Mouse (Mus musculus): ENCODE data around the gene Sept3. TPM values are rescaled to one million over a fixed set of nuclear protein-coding genes. Genes with fewer than 3 reads are reported as not detected.
A peak's percentile ranks its signal among the peaks of the same experiment; 100 is the strongest.

Sept3 gene
- 406 and 437 TPM in 2 replicates for polyA plus RNA-seq (2015; fragmentation: Nextera tagmentation; extraction: Ambion mirVana)

DNA sequence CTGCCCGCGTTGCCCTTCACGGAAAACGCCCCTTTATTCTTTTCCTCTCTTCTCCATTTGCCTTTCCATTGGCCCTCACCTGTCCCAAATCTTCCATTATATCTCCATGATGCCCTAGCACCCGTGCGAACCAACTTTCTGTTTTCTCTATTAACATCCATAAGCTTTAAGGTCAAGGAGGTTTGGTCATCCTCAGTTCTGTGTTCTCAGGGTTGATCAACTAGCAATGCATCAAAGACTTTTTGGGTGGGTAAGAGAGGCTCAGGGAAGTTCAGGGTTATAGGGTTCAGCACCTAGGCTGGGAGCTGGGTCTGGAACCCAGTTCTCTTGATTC lies at the start of gene Sept3:
TSS of gene Sept3 (plus strand) at position 301 of the 334 bp plus-strand sequence.
- Histone ChIP-seq H3K27me3 (ENCODE audit: control insufficient read depth, insufficient read depth, low read depth, low read length) (no peaks in the 10 kb centered on the region), H3K4me2 (ENCODE audit: low read length) (peak within 1 kb of the TSS; percentile 83), H3K36me3 (ENCODE audit: control insufficient read depth, insufficient read depth, low read length) (no peaks in the 10 kb centered on the region), H3K9ac (ENCODE audit: low read depth, low read length) (peak within 1 kb of the TSS; percentile 95), H3K4me1 (ENCODE audit: control insufficient read depth, insufficient read depth, low read length) (peaks cover 40% of the 10 kb centered on the region), H3K27ac (ENCODE audit: low read length) (peak within 1 kb of the TSS; percentile 98), H3K4me3 (ENCODE audit: low read depth, low read length) (peak within 1 kb of the TSS; percentile 85), H3K9me3 (replicated peaks; ENCODE audit: control insufficient read depth, low read length, poor library complexity, severe bottlenecking) (no peaks in the 10 kb centered on the region)
- ATAC-seq = no peak
- WGBS = 16% methylated on average over 6 of the region's 6 CpGs

DNA sequence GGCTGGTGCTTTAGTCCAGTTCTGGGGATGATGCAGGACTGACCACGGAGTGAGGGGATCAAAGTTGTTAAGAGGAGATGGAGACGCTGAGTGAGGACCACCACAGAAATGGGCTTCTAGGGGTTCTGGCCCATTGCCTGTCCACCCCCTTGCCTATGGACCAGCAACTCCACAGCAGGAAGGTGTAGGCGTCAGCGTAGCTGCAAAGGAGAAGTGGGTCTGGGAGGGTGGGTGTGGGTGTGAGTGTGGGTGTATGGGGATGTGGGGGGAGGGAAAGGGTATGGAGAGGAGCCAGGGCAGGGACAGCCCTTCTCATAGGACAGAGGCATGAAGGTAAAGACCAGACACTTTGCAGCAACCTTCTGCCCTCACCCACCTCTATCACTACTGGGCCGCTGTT lies 48.9 kb upstream of the Sept3 start:
- H3K4me1 ChIP-seq (ENCODE audit: control insufficient read depth, insufficient read depth, low read length) = peaks cover 5% of the 10 kb centered on the region; the same call in 1 of the 2 replicates

DNA sequence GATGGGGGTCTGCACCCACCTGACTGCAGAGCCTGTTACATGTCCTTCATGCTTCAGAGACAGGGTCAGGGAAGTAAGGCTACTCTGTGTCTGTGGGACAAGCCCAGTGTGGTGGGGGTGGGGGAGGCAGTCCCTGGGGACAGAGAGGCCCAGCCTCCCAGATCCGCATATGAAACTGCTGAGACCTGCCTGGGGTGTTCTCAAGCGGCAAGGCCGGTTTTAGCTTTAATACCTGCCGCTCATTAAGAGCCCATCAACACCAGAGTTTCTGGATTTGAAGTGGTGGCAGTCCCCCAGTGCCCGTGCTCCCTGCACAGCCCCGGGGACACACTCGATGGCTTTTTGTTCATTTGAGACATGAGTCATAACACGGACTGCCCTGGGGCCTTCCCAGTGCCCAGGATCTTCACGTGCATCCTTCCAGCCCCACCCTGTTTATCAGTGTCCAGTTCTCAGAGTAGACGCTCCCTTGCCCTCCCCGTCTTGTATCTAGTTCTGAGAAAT lies 45.1 kb upstream of the Sept3 start:
- H3K4me2 ChIP-seq (ENCODE audit: low read length) = no peak overlapping the region
- no peak for ATAC-seq
- no peak overlapping the region for H3K27ac ChIP-seq (ENCODE audit: low read length)
- H3K36me3 ChIP-seq (ENCODE audit: control insufficient read depth, insufficient read depth, low read length) = no peaks in the 10 kb centered on the region
- H3K4me3 ChIP-seq (ENCODE audit: low read depth, low read length) = no peak overlapping the region
- H3K9ac ChIP-seq (ENCODE audit: low read depth, low read length) = 0 out of 2 replicates have a peak overlapping the region, but pooled peaks have one; percentile 20
- no peaks in the 10 kb centered on the region for H3K9me3 ChIP-seq (replicated peaks; ENCODE audit: control insufficient read depth, low read length, poor library complexity, severe bottlenecking)
- WGBS = 43% methylated on average over 11 of the region's 11 CpGs
- no peaks in the 10 kb centered on the region for H3K27me3 ChIP-seq (ENCODE audit: control insufficient read depth, insufficient read depth, low read depth, low read length)
- no peaks in the 10 kb centered on the region for H3K4me1 ChIP-seq (ENCODE audit: control insufficient read depth, insufficient read depth, low read length)

More for the DNA sequence above, 48.9 kb upstream of the Sept3 start:
- Histone ChIP-seq H3K36me3 (ENCODE audit: control insufficient read depth, insufficient read depth, low read length) (no peaks in the 10 kb centered on the region), H3K27ac (ENCODE audit: low read length) (no peak overlapping the region), H3K4me2 (ENCODE audit: low read length) (no peak overlapping the region), H3K9ac (ENCODE audit: low read depth, low read length) (no peak overlapping the region), H3K27me3 (ENCODE audit: control insufficient read depth, insufficient read depth, low read depth, low read length) (no peaks in the 10 kb centered on the region; the same call in 1 of the 2 replicates), H3K4me3 (ENCODE audit: low read depth, low read length) (no peak overlapping the region), H3K9me3 (replicated peaks; ENCODE audit: control insufficient read depth, low read length, poor library complexity, severe bottlenecking) (no peaks in the 10 kb centered on the region)
- no peak for ATAC-seq
- WGBS = 86% methylated on average over 5 of the region's 5 CpGs

DNA sequence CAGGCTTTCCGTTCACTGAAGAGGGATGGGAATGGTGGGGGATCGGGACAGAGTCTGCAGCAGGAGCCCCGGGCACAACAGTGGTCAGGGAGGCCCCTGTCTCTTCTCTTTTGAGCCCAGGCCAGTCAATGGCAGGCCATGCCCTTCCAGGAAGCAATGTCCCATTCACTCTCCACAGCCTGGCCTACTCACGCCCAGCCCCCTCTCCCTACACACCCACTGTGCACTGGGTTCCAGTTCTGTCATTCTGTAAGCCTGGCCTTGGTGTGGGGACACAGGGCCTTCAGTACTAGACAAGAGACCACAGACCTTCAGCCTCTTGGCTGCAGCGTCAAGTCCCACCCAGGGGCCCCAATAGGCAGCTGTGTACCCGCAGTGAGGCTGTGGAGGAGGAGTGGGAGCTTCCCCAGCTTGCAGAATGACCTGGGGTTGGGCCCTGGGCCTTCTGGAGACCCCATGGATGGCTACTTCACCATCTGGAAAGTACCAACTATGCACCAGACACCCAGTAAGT lies 44.5 kb upstream of the Sept3 start:
- Histone ChIP-seq H3K4me1 (ENCODE audit: control insufficient read depth, insufficient read depth, low read length) (no peaks in the 10 kb centered on the region), H3K9me3 (replicated peaks; ENCODE audit: control insufficient read depth, low read length, poor library complexity, severe bottlenecking) (no peaks in the 10 kb centered on the region), H3K4me2 (ENCODE audit: low read length) (no peak overlapping the region), H3K9ac (ENCODE audit: low read depth, low read length) (no peak overlapping the region), H3K4me3 (ENCODE audit: low read depth, low read length) (no peak overlapping the region), H3K27ac (ENCODE audit: low read length) (no peak overlapping the region), H3K27me3 (ENCODE audit: control insufficient read depth, insufficient read depth, low read depth, low read length) (no peaks in the 10 kb centered on the region), H3K36me3 (ENCODE audit: control insufficient read depth, insufficient read depth, low read length) (no peaks in the 10 kb centered on the region)
- WGBS = 67% methylated on average over 6 of the region's 6 CpGs
- ATAC-seq = no peak

DNA sequence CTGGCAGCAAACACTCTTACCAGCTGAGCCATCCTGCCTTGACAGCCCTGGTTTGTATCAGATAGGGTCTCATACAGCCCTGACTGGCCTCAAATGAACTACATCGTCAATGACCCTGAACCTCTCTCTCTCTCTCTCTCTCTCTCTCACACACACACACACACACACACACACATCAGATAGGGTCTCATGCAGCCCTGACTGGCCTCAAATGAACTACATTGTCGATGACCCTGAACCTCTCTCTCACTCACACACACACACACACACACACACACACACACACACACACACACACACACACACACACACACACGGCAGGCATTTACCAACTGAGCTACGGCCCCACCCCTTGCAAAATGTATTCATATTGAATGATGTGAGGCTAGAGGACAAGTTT lies 43.6 kb upstream of the Sept3 start:
- H3K4me3 ChIP-seq (ENCODE audit: low read depth, low read length) = no peak overlapping the region
- H3K9me3 ChIP-seq (replicated peaks; ENCODE audit: control insufficient read depth, low read length, poor library complexity, severe bottlenecking) = no peaks in the 10 kb centered on the region
- no peak for ATAC-seq
- no peak overlapping the region for H3K4me2 ChIP-seq (ENCODE audit: low read length)
- no peak overlapping the region for H3K27ac ChIP-seq (ENCODE audit: low read length)
- no peaks in the 10 kb centered on the region for H3K4me1 ChIP-seq (ENCODE audit: control insufficient read depth, insufficient read depth, low read length)
- H3K27me3 ChIP-seq (ENCODE audit: control insufficient read depth, insufficient read depth, low read depth, low read length) = no peaks in the 10 kb centered on the region
- H3K9ac ChIP-seq (ENCODE audit: low read depth, low read length) = no peak overlapping the region
- no peaks in the 10 kb centered on the region for H3K36me3 ChIP-seq (ENCODE audit: control insufficient read depth, insufficient read depth, low read length)
- WGBS = 76% methylated on average over 4 of the region's 4 CpGs

DNA sequence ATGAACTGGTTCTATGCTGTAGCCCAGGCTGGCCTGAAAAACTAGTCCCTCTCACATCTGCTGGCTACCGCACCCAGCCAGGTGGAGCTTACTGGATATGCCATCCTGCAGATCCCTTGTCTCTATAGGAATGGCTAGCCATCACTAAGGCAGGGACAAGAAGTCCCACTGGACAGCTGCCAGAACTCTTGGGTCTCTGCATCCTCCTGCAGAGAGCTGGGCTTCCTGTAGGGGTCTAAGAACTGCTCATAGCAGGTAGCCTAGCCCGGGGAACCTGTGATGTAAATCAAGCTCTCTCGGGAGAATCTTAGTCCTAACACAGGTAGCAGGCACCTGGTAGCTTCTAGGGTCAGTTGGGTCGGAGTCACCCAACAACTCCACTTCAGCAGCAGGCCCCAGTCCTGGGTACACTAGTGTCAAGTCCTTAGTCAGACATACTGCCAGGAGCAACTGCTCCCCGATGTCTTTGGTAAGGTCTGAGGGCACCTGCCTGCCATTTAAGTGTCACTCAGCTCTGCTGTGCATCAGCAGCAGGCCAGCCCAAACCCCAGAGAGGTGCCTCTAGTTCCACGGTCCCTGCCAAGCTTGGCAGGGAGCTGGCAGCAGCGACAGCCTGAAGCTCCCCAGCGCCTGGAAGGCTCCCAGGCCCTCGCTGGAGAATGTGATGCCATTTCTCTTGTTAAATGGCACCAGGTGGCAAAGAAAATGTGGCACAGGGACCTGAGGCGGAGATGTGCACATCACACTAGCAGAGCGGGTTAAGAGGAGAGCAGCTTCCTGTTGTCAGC lies 42.9 kb upstream of the Sept3 start:
- Histone ChIP-seq H3K27me3 (ENCODE audit: control insufficient read depth, insufficient read depth, low read depth, low read length) (no peaks in the 10 kb centered on the region), H3K4me2 (ENCODE audit: low read length) (no peak overlapping the region), H3K36me3 (ENCODE audit: control insufficient read depth, insufficient read depth, low read length) (no peaks in the 10 kb centered on the region), H3K9ac (ENCODE audit: low read depth, low read length) (no peak overlapping the region), H3K9me3 (replicated peaks; ENCODE audit: control insufficient read depth, low read length, poor library complexity, severe bottlenecking) (no peaks in the 10 kb centered on the region), H3K4me1 (ENCODE audit: control insufficient read depth, insufficient read depth, low read length) (no peaks in the 10 kb centered on the region), H3K4me3 (ENCODE audit: low read depth, low read length) (no peak overlapping the region), H3K27ac (ENCODE audit: low read length) (no peak overlapping the region)
- 63% methylated on average over 11 of the region's 11 CpGs for WGBS
- ATAC-seq = no peak

DNA sequence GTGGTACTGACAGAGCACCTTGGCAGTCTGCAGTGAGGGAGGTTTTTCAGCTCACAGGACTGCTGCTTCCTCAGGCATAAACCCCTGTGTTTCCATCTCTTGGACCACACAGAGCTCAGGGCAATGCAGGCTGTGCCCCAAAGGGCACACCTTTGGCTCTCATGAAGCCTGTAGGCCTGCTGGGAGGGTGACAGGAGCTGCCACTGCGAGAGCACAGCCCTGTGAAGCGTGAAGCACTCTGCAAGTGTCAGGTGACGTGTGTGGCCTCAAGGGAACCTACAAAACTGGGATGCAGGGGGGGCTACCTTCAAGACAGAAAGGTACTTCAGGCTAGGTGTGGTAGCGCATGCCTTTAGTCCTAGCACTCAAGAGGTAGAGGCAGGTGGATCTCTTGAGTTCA lies 42.0 kb upstream of the Sept3 start:
- ATAC-seq = no peak
- Histone ChIP-seq H3K9ac (ENCODE audit: low read depth, low read length) (no peak overlapping the region), H3K27ac (ENCODE audit: low read length) (no peak overlapping the region), H3K4me3 (ENCODE audit: low read depth, low read length) (no peak overlapping the region), H3K4me1 (ENCODE audit: control insufficient read depth, insufficient read depth, low read length) (no peaks in the 10 kb centered on the region), H3K36me3 (ENCODE audit: control insufficient read depth, insufficient read depth, low read length) (no peaks in the 10 kb centered on the region), H3K27me3 (ENCODE audit: control insufficient read depth, insufficient read depth, low read depth, low read length) (no peaks in the 10 kb centered on the region), H3K9me3 (replicated peaks; ENCODE audit: control insufficient read depth, low read length, poor library complexity, severe bottlenecking) (no peaks in the 10 kb centered on the region), H3K4me2 (ENCODE audit: low read length) (no peak overlapping the region)
- 69% methylated on average over 4 of the region's 4 CpGs for WGBS

DNA sequence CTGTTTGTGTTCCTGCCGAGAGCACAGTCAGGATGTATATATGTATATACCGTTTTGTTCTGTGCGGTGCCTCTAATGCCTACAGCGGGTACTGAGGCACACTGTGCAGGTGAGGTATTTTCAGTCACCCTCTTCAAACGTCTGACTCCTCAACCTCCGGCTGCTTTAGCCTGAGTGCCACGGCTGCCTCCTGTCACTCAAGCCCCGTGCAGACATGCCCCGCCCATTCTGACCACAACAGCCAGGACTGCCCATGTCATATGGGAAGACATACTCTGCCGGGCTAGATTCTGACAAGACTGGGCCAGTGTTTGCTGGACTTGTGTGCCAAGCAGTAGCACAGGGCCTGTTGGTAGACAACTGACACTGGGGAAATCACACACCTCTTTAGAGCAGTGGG lies 39.0 kb upstream of the Sept3 start:
- ATAC-seq = no peak
- Histone ChIP-seq H3K4me2 (ENCODE audit: low read length) (no peak overlapping the region), H3K27ac (ENCODE audit: low read length) (no peak overlapping the region), H3K9me3 (replicated peaks; ENCODE audit: control insufficient read depth, low read length, poor library complexity, severe bottlenecking) (no peaks in the 10 kb centered on the region), H3K9ac (ENCODE audit: low read depth, low read length) (no peak overlapping the region), H3K36me3 (ENCODE audit: control insufficient read depth, insufficient read depth, low read length) (no peaks in the 10 kb centered on the region), H3K27me3 (ENCODE audit: control insufficient read depth, insufficient read depth, low read depth, low read length) (no peaks in the 10 kb centered on the region), H3K4me1 (ENCODE audit: control insufficient read depth, insufficient read depth, low read length) (no peaks in the 10 kb centered on the region), H3K4me3 (ENCODE audit: low read depth, low read length) (no peak overlapping the region)
- WGBS = 69% methylated on average over 10 of the region's 10 CpGs

DNA sequence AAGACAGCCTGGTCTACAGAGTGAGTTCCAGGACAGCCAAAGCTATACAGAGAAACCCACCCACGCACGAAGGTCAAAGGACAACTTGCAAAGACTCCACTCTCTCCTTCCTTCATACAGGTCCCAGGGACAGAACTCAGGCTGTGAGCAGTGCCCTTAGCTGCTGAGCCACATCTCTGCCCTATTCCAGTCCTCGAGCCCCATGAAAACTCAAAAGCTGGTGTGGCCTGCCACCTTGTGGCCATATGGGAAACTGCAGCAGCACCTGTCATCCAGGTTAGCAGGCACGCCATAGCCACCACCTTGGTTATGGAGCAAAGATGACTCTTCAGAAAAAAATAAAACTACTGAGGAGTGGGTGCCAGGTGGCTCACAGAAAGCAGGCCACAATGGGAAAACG lies 38.1 kb upstream of the Sept3 start:
- no peak overlapping the region for H3K4me3 ChIP-seq (ENCODE audit: low read depth, low read length)
- no peak overlapping the region for H3K4me2 ChIP-seq (ENCODE audit: low read length)
- WGBS = 19% methylated on average over 5 of the region's 5 CpGs
- no peaks in the 10 kb centered on the region for H3K9me3 ChIP-seq (replicated peaks; ENCODE audit: control insufficient read depth, low read length, poor library complexity, severe bottlenecking)
- no peaks in the 10 kb centered on the region for H3K36me3 ChIP-seq (ENCODE audit: control insufficient read depth, insufficient read depth, low read length)
- H3K27ac ChIP-seq (ENCODE audit: low read length) = no peak overlapping the region
- no peaks in the 10 kb centered on the region for H3K27me3 ChIP-seq (ENCODE audit: control insufficient read depth, insufficient read depth, low read depth, low read length)
- no peaks in the 10 kb centered on the region for H3K4me1 ChIP-seq (ENCODE audit: control insufficient read depth, insufficient read depth, low read length)
- ATAC-seq = peak; percentile 88
- no peak overlapping the region for H3K9ac ChIP-seq (ENCODE audit: low read depth, low read length)

All from midbrain, embryonic 16.5 days (tissue).